Mouse (Mus musculus) hindbrain, postnatal 0 days (tissue): ENCODE results near the gene Rrp1. TPM values are rescaled to one million over a fixed set of nuclear protein-coding genes. Genes with fewer than 3 reads are reported as not detected.

ENCODE experiments used
- ATAC-seq: fragments of 200-750 bp; cut with Nextera tagmentation; 2 replicates; pipeline ENCODE4 v1.8.0; 2017; ENCODE audit warnings: mild to moderate bottlenecking, moderate TSS enrichment, moderate library complexity
- DNase-seq: peaks from one replicate; pipeline ENCODE4 v3.0.0-alpha.2; 2015; ENCODE audit warnings: low spot score
- H3K27ac ChIP-seq: fragments of 300-500 bp; sonication (generic); 2 replicates; pipeline ENCODE4 v1.5.1; 2014; ENCODE audit warnings: mild to moderate bottlenecking
- H3K27me3 ChIP-seq: fragments of 300-500 bp; sonication (generic); 2 replicates; pipeline ENCODE4 v1.6.1; 2014; ENCODE audit warnings: low read length, mixed read lengths; ENCODE audit not compliant: insufficient read depth
- H3K36me3 ChIP-seq: fragments of 300-500 bp; sonication (generic); 2 replicates; pipeline ENCODE4 v1.6.1; 2014; ENCODE audit warnings: low read length, mixed read lengths; ENCODE audit not compliant: insufficient read depth
- H3K4me1 ChIP-seq: fragments of 300-500 bp; sonication (generic); 2 replicates; pipeline ENCODE4 v1.6.1; 2014; ENCODE audit warnings: antibody characterized with exemption, low read length, mixed read lengths; ENCODE audit not compliant: insufficient read depth
- H3K4me2 ChIP-seq: fragments of 300-500 bp; sonication (generic); 2 replicates; pipeline ENCODE4 v1.6.1; 2014; ENCODE audit warnings: low read depth, mild to moderate bottlenecking, low read length, moderate library complexity, mixed read lengths
- H3K4me3 ChIP-seq: fragments of 300-500 bp; sonication (generic); 2 replicates; pipeline ENCODE4 v1.5.1; 2014; ENCODE audit warnings: low read length
- H3K9ac ChIP-seq: fragments of 300-500 bp; sonication (generic); replicated peaks from 2 replicates; pipeline ENCODE4 v1.6.1; 2014; ENCODE audit warnings: mild to moderate bottlenecking, low read length, moderate library complexity, mixed read lengths
- H3K9me3 ChIP-seq: fragments of 300-500 bp; sonication (generic); 2 replicates; pipeline ENCODE4 v1.6.1; 2016; ENCODE audit warnings: low read length, mixed read lengths
- CTCF ChIP-seq: IDR thresholded peaks from 2 replicates; pipeline ENCODE4 v1.5.1; 2016; ENCODE audit warnings: antibody characterized with exemption, control low read depth, low read depth
- WGBS: fragments of 180-500 bp; shearing (Covaris S2); extraction: QIAGEN DNeasy Blood & Tissue Kit; methylation state at CpG from one replicate; pipeline ENCODE4 v1.1.7; 2014; 5-methylcytosine and 5-hydroxymethylcytosine counted together
- polyA plus RNA-seq: library from polyadenylated mRNA; unstranded; fragments of >200 nt; fragmentation: Nextera tagmentation; extraction: Ambion mirVana; gene quantifications from 2 replicates; pipeline ENCODE4 v1.2.1, GENCODE M21; 2015
- total RNA-seq: library from RNA; depleted of rRNA; stranded (reverse); fragments of >200 nt; gene quantifications from 2 replicates; pipeline ENCODE4 v1.2.3, GENCODE M21; 2014

The Rrp1 gene
- total and polyA plus RNA-seq, 2 experiments from 2014 or later = 179 to 429 TPM

- Histone ChIP-seq H3K27me3 (no peaks in the 10 kb centered on the region), H3K4me1 (no peaks in the 10 kb centered on the region), H3K36me3 (peaks cover 29% of the 10 kb centered on the region; the same call in 1 of the 2 replicates), H3K4me3 (no peak overlapping the region), H3K9ac (no peak overlapping the region), H3K4me2 (no peak overlapping the region), H3K9me3 (no peaks in the 10 kb centered on the region), H3K27ac (no peak overlapping the region)
- DNase-seq = no peak
- no peak for TF ChIP-seq CTCF
- ATAC-seq = no peak
- WGBS = 88% methylated on average over 7 of the region's 7 CpGs
Measured at GRCm38 (mm10) chr10:78439990-78440389, 27.1 kb upstream of the Rrp1 start.

GRCm38 (mm10) chr10:78439550-78439949 lies 26.7 kb upstream of the Rrp1 start:
- peak; percentile 26 for DNase-seq
- Histone ChIP-seq H3K36me3 (peaks cover 25% of the 10 kb centered on the region; the same call in 1 of the 2 replicates), H3K9me3 (no peaks in the 10 kb centered on the region), H3K9ac (no peak overlapping the region), H3K27ac (no peak overlapping the region), H3K4me2 (no peak overlapping the region), H3K4me3 (no peak overlapping the region), H3K4me1 (no peaks in the 10 kb centered on the region), H3K27me3 (no peaks in the 10 kb centered on the region)
- no peak for ATAC-seq
- 57% methylated on average over 5 of the region's 5 CpGs for WGBS
- peak; percentile 73 for TF ChIP-seq CTCF

GRCm38 (mm10) chr10:78438094-78438493 lies 25.3 kb upstream of the Rrp1 start:
- no peak overlapping the region for H3K4me3 ChIP-seq
- H3K4me2 ChIP-seq = no peak overlapping the region
- H3K9ac ChIP-seq = no peak overlapping the region
- H3K9me3 ChIP-seq = no peaks in the 10 kb centered on the region
- H3K27ac ChIP-seq = no peak overlapping the region
- peak; percentile 74 for DNase-seq
- peaks cover 20% of the 10 kb centered on the region; the same call in 1 of the 2 replicates for H3K36me3 ChIP-seq
- ATAC-seq = peak; percentile 38; the same call in 1 of the 2 replicates
- no peaks in the 10 kb centered on the region for H3K4me1 ChIP-seq
- H3K27me3 ChIP-seq = no peaks in the 10 kb centered on the region
- WGBS = 15% methylated on average over 5 of the region's 5 CpGs
- TF ChIP-seq CTCF = peak; percentile 99

GRCm38 (mm10) chr10:78432853-78433252 lies 20.0 kb upstream of the Rrp1 start:
- WGBS = 66% methylated on average over 3 of the region's 3 CpGs
- no peaks in the 10 kb centered on the region for H3K9me3 ChIP-seq
- no peaks in the 10 kb centered on the region for H3K27me3 ChIP-seq
- no peak for TF ChIP-seq CTCF
- ATAC-seq = no peak
- no peak for DNase-seq
- H3K9ac ChIP-seq = no peak overlapping the region
- H3K4me1 ChIP-seq = no peaks in the 10 kb centered on the region
- no peak overlapping the region for H3K27ac ChIP-seq
- H3K4me2 ChIP-seq = no peak overlapping the region
- H3K36me3 ChIP-seq = peaks cover 5% of the 10 kb centered on the region; the same call in 1 of the 2 replicates
- no peak overlapping the region for H3K4me3 ChIP-seq

- no peak overlapping the region for H3K9ac ChIP-seq
- no peak overlapping the region for H3K4me2 ChIP-seq
- H3K4me1 ChIP-seq = no peaks in the 10 kb centered on the region
- WGBS = 91% methylated on average over 2 of the region's 2 CpGs
- peaks cover 8% of the 10 kb centered on the region; the same call in 1 of the 2 replicates for H3K36me3 ChIP-seq
- DNase-seq = no peak
- no peak for TF ChIP-seq CTCF
- H3K9me3 ChIP-seq = no peaks in the 10 kb centered on the region
- H3K4me3 ChIP-seq = no peak overlapping the region
- H3K27ac ChIP-seq = no peak overlapping the region
- H3K27me3 ChIP-seq = no peaks in the 10 kb centered on the region
- ATAC-seq = no peak
Measured at GRCm38 (mm10) chr10:78429776-78430175, 16.9 kb upstream of the Rrp1 start.

- DNase-seq (no peak), ATAC-seq (no peak)
- no peak for TF ChIP-seq CTCF
- Histone ChIP-seq H3K9me3 (no peaks in the 10 kb centered on the region), H3K4me2 (no peak overlapping the region), H3K4me3 (no peak overlapping the region), H3K9ac (no peak overlapping the region), H3K27me3 (no peaks in the 10 kb centered on the region), H3K27ac (no peak overlapping the region), H3K36me3 (peaks cover 8% of the 10 kb centered on the region; the same call in 1 of the 2 replicates), H3K4me1 (no peaks in the 10 kb centered on the region)
- WGBS = 88% methylated on average over 5 of the region's 5 CpGs
Measured at GRCm38 (mm10) chr10:78429180-78429579, 16.3 kb upstream of the Rrp1 start.

GRCm38 (mm10) chr10:78428070-78428469 lies 15.2 kb upstream of the Rrp1 start:
- H3K4me2 ChIP-seq = no peak overlapping the region
- no peak for TF ChIP-seq CTCF
- no peak overlapping the region for H3K27ac ChIP-seq
- H3K27me3 ChIP-seq = no peaks in the 10 kb centered on the region
- H3K4me3 ChIP-seq = no peak overlapping the region
- WGBS = 91% methylated on average over 11 of the region's 11 CpGs
- H3K36me3 ChIP-seq = peaks cover 8% of the 10 kb centered on the region; the same call in 1 of the 2 replicates
- no peaks in the 10 kb centered on the region for H3K9me3 ChIP-seq
- no peak for DNase-seq
- H3K9ac ChIP-seq = no peak overlapping the region
- H3K4me1 ChIP-seq = no peaks in the 10 kb centered on the region
- no peak for ATAC-seq
